Mouse (Mus musculus) hindlimb bud, embryonic 11.5 days (tissue): ENCODE results near the gene Lyrm9.

Source experiments
- DNase-seq: peaks from one replicate; pipeline ENCODE4 v3.0.0-alpha.2; 2012; ENCODE audit warnings: low read depth, low spot score; ENCODE audit errors: extremely low spot score

The Lyrm9 gene

DNA sequence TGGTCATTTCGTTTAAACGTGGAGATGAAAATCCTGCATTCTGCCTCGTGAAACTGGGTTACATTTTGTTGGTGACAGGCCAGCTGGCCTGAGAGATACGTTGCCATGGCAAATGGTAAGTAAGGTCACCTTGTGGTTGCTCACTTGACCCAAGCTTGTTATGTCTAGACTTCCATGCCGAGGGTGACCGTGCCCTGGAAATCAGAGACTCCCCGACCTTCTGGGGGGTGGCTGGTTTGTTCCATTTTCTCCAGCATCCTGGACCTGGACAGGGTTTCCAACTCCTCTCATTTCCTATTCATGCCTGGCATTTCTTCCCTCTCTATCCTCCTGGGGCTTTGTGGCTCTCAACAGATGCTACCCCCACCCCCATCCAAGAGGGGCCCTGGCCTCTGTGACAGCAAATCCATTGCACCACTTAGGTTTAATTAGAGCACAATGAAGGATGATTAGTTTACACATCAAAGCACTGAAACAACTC lies 11.9 kb upstream of the Lyrm9 start:
- DNase-seq, result no peak

DNA sequence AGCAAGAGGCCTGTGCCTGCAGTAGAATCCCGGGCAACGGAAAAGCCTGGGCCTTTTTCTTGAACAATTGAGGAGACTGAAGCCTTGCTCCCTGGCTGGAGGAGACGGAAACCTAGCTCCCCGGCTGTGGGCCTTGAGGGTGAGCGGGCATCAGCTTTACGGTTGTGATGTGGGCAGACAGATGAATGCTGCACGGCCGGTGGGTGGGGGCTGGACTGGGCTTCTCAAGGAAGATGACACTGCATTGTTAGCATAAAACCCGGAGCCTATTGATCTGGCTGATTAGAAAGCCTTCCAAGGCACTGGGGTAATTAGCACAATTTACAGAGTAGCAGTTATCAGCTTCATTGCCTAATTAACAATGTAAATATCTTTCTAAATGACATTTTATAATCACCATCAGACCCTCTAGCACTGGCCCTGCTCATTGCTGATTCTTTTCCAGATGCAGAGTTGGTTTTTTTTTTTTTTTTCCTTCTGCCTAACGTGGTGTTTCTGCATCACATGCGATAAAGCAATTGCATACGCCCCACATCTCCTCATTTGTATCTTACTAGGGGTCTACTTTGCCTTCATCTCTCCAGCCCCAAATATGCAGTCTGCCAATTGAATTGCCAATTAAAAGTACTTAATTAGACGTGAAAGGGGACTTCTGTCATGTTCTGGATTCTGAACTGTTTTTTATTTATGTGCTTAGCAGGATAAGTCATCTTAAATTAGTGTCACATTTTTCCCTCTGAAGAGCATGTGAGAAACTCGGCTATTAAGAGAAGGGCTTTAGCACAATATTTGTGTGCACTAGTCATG lies 10.2 kb upstream of the Lyrm9 start:
- no peak for DNase-seq

DNA sequence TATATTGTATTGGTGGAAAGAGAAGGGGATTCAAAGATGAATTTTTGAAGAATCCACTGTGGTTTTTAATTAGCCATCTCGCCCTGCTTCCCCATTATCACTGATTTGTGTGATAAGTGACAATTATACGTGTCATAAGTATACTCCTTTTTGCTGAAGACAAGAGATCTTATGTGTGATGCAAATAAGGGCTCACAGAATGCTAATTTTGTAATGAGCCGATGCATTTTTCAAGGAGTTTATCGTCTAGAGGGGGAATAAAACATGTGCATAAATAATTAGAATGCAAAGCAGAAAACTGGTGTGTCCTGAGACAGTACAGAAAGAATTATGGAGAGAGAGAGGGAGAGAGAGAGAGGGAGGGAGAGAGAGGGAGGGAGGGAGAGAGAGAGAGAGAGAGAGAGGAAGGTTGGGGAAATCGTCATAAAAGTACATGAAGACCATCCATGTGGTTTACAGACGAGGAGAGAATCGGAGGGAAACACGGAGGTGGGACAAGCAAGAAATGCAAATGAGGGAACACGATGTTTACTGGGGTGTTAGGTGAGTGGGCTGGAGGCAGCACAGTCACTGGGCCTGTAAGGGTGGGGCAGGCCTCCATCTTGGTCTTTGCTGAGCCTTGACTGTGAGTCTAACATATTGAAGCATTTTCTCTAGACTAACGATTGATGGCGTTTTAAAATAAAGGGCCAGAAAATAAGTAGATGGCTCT lies 8.9 kb upstream of the Lyrm9 start:
- no peak for DNase-seq

DNA sequence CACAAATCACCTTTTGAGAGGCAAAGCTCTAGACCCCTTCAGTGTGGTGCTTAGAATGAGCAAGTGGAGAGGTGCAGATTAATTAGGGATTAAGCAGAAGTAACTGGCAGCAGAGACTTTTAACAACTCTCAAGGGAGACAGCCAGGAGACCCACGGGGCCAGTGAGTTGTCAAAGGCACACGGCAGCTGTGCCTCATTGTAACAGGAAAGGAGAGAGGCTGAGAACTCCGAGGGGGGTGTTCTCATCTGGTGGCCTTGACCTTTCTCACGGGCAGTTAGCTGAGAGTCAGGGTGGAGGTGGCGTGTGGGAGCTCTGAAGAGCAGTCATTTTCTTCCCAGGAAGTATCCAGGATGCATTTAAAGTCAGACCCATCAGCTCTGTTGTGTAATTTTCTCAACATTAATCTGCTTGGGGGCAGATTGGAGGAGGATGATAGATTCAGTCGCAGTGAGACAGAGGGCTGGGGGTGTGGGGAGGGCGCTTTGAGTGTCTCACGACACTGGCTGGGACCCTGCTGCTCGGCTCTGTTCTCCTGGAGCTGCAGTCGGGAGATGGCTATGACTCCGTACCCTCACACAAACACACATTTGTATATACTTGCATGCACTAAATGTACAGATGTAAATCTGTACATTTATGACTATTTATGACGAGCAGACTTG lies 5.9 kb upstream of the Lyrm9 start:
- no peak for DNase-seq

DNA sequence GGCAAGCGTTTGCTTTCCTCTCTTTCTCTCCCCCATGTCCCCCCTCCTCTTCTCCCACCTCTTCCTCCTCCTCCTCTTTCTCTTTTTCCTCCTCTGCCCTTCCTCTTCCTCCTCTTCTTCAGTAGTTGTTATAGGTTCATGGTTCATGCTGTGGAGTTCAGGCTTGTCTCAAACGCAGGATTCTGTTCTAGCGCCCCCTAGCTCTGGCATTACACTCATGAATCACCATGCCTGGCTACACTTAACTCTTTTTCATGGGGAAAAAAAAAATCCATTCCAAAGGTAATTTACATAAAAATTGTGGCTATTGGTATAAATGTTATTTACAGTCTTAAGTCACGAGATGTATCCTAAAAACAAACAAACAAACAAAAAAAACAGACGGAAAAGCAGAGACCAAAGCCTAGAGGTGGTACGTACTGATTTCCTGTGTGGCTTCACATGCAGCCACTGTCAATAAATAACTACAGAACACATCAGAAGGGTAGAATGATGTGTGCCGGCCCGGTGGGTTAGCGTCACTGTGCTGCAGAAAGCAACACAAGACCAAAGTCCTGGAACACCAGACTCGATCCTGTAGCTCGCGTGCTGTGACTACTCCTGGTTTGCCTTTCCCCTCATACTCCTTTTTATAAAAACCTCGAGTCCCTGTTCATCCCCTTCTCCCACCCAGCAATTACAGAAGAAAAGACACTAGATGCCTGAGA lies 3.4 kb upstream of the Lyrm9 start:
- DNase-seq, result no peak

DNA sequence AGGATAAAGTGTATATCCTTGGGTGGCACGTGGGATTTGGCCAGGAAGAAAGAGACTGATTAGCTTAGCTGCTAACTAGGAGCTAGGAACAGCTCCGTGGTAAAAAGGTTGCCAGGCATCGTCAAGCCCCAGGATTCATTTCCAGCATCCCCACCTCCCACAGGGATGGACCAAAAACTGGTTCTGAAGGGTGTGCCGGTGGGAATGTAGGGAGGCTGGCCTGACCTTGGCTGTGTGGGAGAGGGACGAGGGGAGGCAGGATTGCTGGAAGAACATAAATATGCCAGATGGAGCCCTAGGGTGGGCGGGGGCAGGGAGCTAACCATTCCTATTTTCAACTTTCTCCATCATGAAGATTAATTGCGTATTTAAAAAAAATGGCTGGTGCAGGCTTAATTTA lies 1.2 kb downstream of the Lyrm9 start:
- no peak for DNase-seq

DNA sequence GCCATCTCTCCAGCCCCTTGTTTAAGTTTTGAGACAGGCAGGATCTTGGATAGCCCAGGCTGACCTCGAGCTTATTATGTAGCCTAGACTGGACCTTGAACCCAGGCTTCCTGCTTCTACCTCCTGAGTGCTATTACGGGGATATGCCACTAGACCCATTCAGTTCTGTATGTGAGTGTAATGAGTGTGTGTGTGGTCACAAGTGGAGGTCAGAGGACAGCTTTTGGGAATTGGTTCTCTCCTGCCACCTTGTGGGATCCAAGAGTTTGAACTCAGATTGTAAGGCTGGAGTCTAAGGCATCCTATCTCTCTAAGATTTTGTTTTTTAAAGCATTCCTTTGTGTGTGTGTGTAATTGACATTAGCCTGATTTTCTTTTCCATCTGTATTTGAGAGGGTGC lies 2.0 kb downstream of the Lyrm9 start:
- DNase-seq, result no peak

DNA sequence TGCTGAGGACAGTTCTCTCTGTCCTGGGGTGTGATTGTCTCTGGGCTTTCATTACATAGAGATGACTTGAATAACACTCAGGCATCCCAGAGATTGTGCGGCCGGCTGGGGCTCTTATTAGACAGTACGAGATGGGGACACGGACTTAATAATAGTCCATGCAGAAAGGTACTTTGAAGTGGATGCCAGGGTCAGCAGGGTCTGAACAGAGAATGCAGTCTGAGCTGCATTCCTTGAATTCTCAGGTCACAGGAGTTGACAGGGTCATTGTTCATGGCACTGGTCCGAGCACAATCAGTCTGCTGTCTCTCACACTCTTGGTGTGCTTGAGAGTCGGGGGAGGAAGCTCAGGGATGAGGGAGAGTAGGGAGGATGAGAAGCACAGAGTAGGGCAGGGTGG lies 3.0 kb downstream of the Lyrm9 start:
- DNase-seq, result no peak

DNA sequence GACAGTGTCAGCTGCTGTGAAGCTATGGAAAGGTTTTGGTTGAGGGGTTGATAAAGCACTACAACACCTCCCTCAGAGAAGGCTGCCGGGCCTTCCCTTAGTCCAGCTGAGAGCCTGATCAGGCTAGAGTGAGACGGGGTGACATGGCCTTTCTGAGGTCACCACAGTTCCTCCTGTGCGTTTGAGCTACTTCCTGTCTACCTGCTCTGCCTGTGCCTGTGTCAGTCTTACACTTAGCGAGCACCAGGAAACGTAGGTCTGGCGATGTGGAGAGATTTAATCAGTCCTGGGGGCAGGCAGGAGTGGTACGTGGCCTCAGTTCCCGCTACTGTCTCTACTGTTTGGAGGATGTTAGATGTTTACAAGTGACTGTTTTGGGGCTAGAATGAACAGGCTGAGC lies 3.8 kb downstream of the Lyrm9 start:
- DNase-seq, result no peak

DNA sequence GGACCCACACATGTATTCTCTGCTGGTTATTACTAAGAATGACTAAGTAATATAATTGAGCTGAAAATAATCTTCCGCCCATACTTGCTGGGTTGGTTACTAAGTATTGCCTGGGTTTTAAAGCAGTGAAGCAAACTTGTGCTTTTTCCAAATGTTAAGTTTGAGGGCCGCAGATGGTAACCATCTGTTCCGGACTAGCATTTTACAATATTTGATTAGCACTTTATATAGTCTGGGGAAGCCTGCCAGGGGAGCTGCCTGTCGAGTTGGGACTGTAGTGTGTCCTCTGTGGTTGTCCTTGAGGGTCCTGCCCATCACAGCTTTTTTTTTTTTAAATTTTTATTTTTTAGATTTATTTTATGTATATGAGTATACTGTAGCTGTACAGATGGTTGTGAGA lies 5.3 kb downstream of the Lyrm9 start:
- no peak for DNase-seq

DNA sequence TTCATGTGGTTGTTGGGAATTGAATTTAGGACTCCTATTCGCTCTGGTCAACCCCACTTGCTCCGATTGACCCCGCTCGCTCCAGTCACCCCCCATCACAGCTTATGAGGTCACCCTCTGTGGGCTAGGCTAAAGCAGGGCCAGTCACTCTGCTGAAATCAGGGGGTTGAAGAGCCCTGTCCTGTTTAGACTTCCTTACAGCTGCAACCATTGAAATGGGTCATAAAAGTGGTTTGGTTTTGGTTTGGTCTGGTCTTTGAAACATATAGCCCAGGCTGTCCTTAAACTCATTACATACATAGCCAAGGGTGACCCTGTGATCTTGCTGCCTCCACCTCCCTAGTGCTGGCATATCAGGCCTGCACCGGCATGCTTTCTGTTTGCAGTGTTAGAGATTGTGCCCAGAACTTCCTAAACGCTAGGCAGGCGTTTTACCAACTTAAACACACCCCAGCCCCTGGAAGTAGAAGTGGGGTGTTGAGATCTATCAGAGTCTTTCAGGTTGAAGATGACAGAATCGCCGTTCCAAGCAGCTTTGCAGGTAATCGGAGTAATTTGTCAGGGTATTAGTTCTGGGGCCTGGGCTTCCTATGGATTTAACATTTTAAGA lies 5.8 kb downstream of the Lyrm9 start:
- DNase-seq, result no peak

DNA sequence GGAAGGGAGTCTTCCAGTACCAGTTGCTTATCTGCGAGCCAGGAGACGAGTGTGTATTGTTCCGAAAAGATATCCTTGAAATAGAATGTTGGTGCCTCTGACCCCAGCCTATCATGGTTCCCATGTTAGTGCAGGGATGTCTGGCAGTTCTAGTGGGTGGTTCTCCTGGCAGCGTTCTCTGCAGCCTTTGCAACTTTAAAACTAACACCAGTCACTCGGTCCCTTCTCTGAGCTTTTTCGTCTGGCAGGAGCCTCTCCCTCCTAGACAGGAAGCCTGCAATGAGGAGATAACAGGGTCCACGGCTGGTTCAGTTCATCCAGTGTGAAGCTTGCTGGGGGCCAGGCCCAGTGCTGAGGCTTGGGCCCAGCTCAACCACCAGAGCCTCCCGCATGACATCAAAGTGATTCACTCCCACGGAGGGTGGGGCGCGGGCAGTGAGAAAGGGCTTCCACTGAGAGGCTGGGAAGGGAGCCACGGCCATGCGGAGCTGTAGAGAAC lies 6.5 kb downstream of the Lyrm9 start:
- DNase-seq, result no peak

DNA sequence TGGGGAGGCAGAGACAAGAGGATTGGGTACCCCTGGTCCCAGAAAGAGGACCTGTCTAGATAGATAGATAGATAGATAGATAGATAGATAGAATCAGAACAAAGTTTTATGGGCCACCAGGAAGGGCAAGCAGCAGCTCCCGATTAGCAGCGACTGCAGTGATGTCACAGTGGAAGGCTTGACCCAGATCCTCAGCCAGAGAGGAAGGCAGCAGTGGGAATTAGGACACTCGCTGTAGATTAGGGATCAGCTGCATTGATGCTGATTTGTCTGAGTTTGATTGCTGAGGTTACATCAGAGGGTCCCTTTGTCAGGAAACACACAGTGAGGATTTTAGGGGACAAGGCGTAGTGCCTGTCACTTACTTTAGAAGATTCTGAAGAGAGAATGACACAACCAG lies 10.1 kb downstream of the Lyrm9 start:
- DNase-seq, result no peak

DNA sequence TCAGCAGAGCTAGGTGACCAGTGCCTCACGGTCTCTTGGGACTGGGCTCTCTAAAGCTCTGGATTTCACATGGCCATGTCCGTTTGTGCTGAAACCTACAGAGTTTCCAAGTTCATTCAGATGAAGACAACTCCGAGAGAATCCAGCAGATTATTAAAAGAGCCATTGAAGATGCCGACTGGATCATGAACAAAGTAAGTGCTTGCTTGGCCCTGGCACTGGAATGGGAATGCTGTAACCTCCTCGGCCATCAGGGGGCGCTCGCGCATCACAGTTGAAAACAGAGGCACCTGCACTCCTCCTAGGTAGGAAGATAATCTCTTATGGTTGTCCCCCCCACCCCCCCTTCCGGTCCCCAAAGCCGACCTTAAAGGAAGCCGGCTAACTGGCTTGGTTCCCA lies 11.6 kb downstream of the Lyrm9 start:
- no peak for DNase-seq

DNA sequence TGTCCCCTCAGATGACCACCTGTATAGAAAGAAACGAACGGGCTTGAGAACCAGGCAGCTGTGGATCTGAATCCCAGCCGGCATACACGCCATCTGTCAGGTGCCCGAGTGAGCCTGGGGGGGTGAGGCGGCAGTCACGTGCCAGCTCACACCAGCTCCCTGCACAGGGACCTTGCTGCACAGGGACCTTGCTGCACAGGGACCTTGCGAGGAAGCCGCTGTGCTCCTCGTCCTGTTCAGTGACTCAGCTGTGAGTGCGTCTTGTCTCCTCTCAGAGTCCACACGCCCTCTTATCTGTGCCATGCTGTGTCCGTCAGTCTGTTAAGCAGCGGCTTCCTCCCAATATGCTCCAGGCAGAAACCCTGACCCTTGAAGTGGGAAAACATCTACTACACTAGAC lies 13.1 kb downstream of the Lyrm9 start:
- DNase-seq, result no peak

DNA sequence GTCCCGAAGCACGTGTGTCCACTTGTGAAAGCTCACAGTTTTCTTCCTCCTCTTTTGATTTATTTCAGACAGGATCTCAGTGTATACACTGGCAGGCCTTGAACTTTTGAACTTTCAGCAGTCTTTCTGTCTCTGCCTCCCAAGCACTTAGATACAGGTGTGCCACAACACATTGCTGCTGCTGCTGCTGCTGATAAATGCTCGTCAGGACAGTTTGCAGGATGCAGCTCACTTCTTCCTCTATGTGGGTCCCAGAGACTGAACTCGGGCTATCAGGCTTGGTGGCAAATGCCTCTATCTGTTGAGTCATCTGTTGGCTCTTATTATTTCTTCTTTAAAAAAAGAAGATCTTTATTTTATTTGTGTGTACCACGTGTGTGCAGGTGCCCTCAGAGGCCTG lies 13.8 kb downstream of the Lyrm9 start:
- DNase-seq, result no peak

DNA sequence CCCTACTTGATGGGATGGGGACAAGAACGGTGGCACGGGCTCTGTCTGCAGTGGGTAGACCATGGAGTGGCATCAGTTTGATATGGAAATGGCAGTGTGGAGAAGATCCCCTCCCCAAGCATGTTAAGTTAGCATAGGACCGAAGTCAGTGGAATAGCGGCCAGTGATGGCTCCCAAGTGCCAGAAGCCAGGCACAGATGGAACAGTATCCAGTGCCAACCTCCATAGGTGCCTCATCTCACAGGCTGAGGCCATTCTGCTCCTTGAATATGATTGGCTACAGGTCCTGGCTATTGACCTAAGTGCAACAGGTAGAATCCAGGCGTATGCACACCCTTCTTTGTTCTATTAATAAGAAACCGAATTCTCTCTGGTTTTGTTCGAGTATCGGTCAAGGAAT lies 15.6 kb downstream of the Lyrm9 start:
- no peak for DNase-seq

DNA sequence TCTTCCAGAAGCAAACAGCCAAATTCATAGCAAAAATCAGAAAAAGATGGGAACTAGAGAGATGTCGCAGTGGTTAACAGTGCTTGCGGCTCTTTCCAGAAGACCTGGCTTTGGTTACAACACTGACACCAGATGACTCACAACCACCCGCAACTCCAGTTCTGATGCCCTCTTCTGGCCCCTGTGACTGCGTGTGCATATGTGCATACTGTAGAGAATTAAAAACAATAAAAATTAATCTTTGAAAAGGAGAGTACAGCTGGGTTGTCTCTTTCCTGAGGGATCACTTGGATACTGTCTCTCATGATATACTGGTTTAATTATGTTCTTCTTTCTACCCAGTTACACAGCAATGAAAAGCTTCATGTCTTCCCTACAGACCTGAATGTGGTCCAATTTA lies 20.2 kb downstream of the Lyrm9 start:
- DNase-seq, result no peak

DNA sequence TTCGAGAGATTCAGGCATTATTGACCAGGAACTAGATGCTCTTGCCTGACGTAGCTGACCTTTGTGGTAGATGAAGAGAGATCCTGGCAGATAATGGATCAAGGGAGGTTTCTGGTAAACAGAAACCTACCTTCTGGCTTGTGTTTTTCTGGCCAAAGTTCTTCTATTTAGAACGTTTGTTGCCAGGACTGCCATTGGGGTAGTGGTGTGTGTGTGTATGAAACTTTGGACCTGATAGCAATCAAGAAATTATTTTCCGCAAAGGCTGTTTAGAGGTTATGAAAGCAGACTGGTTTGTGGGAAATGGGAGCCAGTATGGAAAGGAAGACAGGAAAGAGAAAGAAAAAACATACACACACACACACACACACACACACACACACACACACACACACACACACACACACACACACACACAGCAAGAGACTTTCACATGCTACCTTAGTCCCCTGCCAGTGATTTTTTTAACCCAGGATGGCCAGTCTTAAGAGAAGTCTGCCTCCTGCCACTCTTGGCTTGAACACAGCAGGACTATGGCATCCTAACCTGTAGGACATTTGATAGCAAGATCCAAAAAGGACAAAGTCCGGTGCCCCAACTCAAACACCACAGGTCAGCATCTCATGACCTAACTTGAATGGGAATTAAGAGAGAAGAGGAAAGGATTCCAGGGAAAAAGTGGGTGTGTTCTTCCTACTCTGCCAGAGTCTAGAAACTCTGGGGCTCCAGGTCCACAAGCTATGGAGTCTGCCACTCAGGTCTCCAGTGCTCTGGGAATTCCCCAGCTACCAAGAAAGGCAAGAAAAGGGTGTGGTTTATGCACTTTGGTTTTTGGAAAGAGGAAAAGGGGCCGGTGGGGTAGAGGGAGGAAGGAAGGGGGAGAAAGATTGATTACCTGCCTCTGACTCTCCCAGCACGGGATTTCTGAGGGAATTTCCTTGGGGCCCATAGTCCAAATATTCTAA lies 21.8 kb downstream of the Lyrm9 start:
- DNase-seq, result no peak

DNA sequence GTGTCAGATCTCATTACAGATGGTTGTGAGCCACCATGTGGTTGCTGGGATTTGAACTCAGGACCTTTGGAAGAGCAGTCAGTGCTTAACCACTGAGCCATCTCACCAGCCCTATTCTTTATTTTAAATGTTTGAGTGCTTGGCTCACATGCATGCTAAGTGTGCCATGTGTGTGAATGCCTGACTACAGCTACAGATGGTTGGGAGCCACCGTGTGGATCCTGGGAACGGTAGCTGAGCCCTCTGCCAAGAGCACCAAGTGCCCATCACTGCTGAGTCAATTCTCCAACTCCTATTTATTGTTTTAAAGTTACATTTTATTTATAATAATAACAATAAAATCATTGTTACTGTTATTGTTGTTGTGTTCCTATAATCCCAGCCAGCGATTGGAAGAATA lies 23.5 kb downstream of the Lyrm9 start:
- no peak for DNase-seq
